18 mouse cellular contexts compared by ENCODE assay signal in genomic region chr14:14987403-14987802, GRCm38 (mm10).
"Had no signal": no experiment of that assay in that cellular context is flagged by ENCODE, and none has a peak within 500 bp of the region (broad histone marks: within the 10 kb centered on the region; RNA-seq: fewer than 3 reads in every experiment).

No protein-coding gene starts in this region.

- H3K9me3 ChIP-seq: lung, embryonic 15.5 days; midbrain, embryonic 10.5 days; midbrain, embryonic 12.5 days; neural tube, embryonic 12.5 days; stomach, embryonic 15.5 days had no signal

- H3K36me3 ChIP-seq: lung, embryonic 15.5 days; midbrain, embryonic 10.5 days; midbrain, embryonic 12.5 days; neural tube, embryonic 12.5 days; stomach, embryonic 15.5 days had no signal

- H3K4me1 ChIP-seq: lung, embryonic 15.5 days; midbrain, embryonic 12.5 days; neural tube, embryonic 12.5 days; stomach, embryonic 15.5 days had no signal

- DNase-seq: lung, adult 18-20 months; lung, postnatal 14 days; lung, postnatal 36 days; midbrain, embryonic 14.5 days; right cerebral cortex, postnatal 14 days; thymus, adult 2 months; thymus, postnatal 25 days; thymus, postnatal 4 days had no signal

- H3K27me3 ChIP-seq: lung, embryonic 15.5 days; midbrain, embryonic 12.5 days; neural tube, embryonic 12.5 days; stomach, embryonic 15.5 days had no signal

- H3K27ac ChIP-seq: liver, embryonic 14.5 days; lung, embryonic 15.5 days; midbrain, embryonic 10.5 days; midbrain, embryonic 12.5 days; neural tube, embryonic 12.5 days; stomach, embryonic 15.5 days; stomach, postnatal 0 days had no signal

- ATAC-seq: lung, postnatal 0 days; midbrain, embryonic 16.5 days had no signal

- H3K9ac ChIP-seq: liver, embryonic 14.5 days; lung, embryonic 15.5 days; midbrain, embryonic 12.5 days; neural tube, embryonic 12.5 days; stomach, embryonic 15.5 days had no signal

- H3K4me2 ChIP-seq: lung, embryonic 15.5 days; midbrain, embryonic 12.5 days; neural tube, embryonic 12.5 days; stomach, embryonic 15.5 days had no signal

- H3K4me3 ChIP-seq: lung, embryonic 15.5 days; midbrain, embryonic 10.5 days; midbrain, embryonic 12.5 days; myocyte; neural tube, embryonic 12.5 days; stomach, embryonic 15.5 days had no signal
